Mouse (Mus musculus) embryonic stem cell, embryonic (primary cell): ENCODE measurements at regions not wholly inside any gene's neighbourhood (a gene's known extent, or its start where the extent isn't known, plus 50 kb on each side); places are given as distances from the start of the nearest gene placed in this dataset.

Source experiments
- CTCF ChIA-PET, 4 experiments: fragments of 300-600 bp in 2 of 4; fragments of 350-600 bp in 2 of 4; sonication (Branson Sonifier 250); formaldehyde crosslinking; loops; one replicate each; lab custom pipeline; 2022; ENCODE audit warnings: inconsistent platforms in 2 of 4; lab: Charles Lee
- POLR2A ChIA-PET, 4 experiments: fragments of 300-600 bp in 2 of 4; fragments of 350-600 bp in 2 of 4; sonication (Branson Sonifier 250); formaldehyde crosslinking; loops; one replicate each; lab custom pipeline; 2022; ENCODE audit warnings: antibody characterized with exemption in 4 of 4, inconsistent platforms in 1 of 4; lab: Charles Lee

DNA sequence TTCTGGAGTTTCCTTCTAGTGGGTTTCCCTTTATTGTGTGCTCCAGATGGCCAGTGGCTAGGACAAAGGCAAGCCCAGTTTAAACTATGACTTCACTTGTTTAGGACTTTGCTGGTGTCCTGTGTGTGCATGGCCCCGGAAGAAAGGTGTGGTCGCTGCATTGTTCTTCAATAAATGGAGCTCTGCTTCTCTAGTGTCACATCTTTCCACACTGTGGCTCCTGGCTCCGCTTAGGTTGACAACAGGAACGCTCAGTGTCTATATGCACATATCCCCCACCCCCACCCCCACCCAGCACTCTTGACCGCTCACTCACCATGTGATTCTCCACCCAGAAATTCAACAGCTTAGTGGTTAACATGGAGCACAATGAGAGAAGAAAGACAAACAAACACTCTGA lies 87.2 kb upstream of the Plcb4 start:
- POLR2A ChIA-PET = interaction anchor here (0.8 to 4.6 kb wide), 17 partner anchors 9 to 372 kb away, joined by 3 to 43 read pairs (median 4); partner anchors contain the start of gene Plcb4 (in 1 of the 4)
- CTCF ChIA-PET = interaction anchor here in 2 of 4 experiments (0.5 to 0.6 kb wide), 2 partner anchors 377 to 1877 kb away, joined by 3 to 12 read pairs; no protein-coding TSS in a partner anchor

DNA sequence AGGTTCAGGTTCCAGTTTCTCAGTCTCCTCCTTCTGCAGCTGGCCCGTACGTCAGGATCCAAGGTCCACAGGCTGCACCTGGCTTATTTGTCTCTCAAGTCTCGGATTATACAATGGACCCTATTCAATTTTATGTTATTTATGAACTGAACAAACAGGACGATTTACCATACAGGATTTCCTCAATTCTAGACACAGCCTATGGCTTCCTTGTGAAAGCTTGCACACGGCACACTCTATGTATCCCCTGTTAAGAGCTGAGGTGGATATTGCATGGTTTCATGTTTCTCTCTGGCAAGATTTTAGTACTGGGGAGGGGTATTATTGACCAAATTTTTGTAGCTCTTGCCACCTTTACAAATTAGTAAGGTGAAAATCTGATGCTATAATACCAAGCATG lies 81.6 kb upstream of the Plcb4 start:
- ChIA-PET POLR2A (interaction anchor here in 2 of 4 experiments (0.7 to 1.7 kb wide), 5 partner anchors 9 to 82 kb away, joined by 3 to 6 read pairs (median 3); partner anchors contain the start of gene Plcb4 (in 1 of the 2)), CTCF (no interaction called here)

DNA sequence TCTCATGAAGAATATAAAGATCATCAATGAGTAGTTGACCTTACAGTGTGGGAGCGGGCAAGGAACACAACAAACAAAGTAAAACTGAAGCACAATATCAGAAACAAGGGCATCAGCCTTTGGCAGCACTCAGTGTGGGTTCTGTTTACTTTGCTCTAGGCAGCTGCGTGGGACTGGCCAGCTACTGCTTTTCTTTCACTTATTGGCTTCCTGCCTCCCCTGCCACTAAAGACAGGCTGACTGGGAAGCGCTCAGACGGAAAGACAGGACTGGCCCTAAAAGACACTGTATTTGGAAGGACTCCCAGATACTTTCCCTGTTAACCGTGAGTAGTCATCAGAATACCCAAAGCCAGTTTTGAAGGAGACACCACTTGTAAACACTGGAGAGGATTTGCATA lies 80.7 kb upstream of the Plcb4 start:
- ChIA-PET CTCF (no interaction called here), POLR2A (interaction anchor here in 1 of 4 experiments (0.8 to 1.3 kb wide), 2 partner anchors 42 to 81 kb away, joined by 3 to 4 read pairs; partner anchors contain the start of gene Plcb4)

DNA sequence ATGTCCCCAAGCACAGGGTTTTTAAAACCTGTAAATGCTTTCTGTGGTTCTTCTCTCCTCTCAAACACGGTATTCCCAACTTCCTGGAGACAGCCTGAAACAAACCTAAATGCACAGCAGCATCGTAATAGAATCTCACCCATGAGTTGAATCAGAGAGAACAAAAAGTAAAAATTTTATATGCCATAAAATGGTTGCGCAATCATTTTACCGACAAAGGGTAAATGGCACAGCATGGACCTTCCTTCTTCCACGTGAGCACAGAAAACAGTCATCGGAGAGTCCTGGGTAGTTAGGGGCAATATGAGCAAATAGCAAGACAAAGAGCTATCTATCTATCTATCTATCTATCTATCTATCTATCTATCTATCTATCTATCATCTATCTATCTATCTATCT lies 79.3 kb upstream of the Plcb4 start:
- ChIA-PET CTCF (no interaction called here), POLR2A (interaction anchor here in 1 of 4 experiments (0.7 kb wide), 1 partner anchor 91 kb away, joined by 3 read pairs; no protein-coding TSS in a partner anchor)

DNA sequence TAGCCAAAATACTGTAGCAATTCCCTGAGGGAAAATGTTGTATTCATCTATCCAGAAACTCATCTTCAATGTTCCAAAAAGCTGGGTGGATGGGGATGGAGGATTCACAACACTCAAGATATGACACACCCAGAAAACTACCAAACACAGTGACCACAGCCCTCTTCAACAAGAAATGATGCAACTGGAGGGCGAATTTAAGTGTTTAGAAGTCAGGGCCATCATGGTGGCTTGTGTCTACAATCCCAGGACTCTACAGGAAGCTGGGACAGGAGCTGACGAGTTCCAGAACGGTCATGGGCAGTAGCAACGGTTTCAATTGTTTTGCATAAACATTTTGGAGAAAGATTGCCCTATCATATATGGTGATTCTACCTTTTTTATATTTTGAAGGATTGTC lies 78.8 kb upstream of the Plcb4 start:
- POLR2A ChIA-PET = no interaction called here
- CTCF ChIA-PET = no interaction called here

DNA sequence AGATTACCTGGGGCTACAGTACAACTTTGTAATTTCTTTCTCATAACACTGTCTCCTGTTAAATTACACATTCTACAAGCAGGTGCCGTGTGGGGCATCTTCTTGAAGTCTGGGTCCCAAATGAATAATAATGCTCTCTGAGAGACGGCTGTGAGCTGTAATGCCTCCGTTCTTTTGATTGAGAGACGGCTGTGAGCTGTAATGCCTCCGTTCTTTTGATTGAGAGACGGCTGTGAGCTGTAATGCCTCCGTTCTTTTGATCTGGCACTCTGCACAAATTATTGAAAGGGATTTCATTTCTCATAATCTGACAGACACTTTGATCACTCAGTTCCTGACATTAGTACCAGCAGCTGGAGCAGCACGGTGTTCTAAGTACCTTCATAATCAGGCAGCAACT lies 76.5 kb upstream of the Plcb4 start:
- ChIA-PET CTCF (no interaction called here), POLR2A (interaction anchor here in 1 of 4 experiments (1.8 kb wide), 1 partner anchor 11 kb away, joined by 4 read pairs; no protein-coding TSS in a partner anchor)

DNA sequence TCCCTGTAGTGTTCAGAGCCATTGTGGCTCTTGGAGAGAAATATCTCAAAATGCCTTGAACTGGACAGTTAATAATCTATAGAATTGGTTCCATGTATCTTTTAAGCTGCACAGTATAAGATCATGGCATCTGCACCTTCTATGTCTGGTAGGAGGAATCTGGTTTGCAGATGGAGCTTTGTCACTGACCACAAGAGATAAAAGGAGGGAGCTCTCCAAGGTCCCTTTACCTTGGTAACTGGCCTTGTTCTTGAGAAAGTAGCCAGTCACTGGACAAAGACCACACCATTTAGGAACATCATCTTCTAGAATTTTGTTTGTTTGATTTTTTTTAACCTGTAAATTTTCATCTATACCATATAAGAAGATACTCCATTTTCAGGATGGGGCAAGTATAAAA lies 52.5 kb upstream of the Plcb4 start:
- ChIA-PET CTCF (no interaction called here), POLR2A (interaction anchor here in 3 of 4 experiments (0.8 to 1.5 kb wide), 5 partner anchors 8 to 46 kb away, joined by 3 to 8 read pairs (median 4); no protein-coding TSS in a partner anchor)
